Mouse (Mus musculus) liver, adult 2 months (tissue): ENCODE data around the gene 2310009B15Rik. TPM values are rescaled to one million over a fixed set of nuclear protein-coding genes. Genes with fewer than 3 reads are reported as not detected.

Source experiments
- DNase-seq: peaks from one replicate; pipeline ENCODE4 v3.0.0-alpha.2; 2011; ENCODE audit warnings: low read depth, low spot score; ENCODE audit errors: extremely low read depth
- H3K27ac ChIP-seq: fragments of 200-500 bp; replicated peaks from 2 replicates; pipeline ENCODE4 v1.5.1; 2012; ENCODE audit warnings: low read depth, mild to moderate bottlenecking, control low read depth, inconsistent platforms, low read length; ENCODE audit not compliant: insufficient read depth
- H3K27me3 ChIP-seq: fragments of 200-500 bp; 2 replicates; pipeline ENCODE4 v1.6.1; 2012; ENCODE audit warnings: mild to moderate bottlenecking, moderate library complexity, low read length, inconsistent platforms; ENCODE audit not compliant: control insufficient read depth, insufficient read depth
- H3K36me3 ChIP-seq: fragments of 200-500 bp; 2 replicates; pipeline ENCODE4 v1.6.1; 2012; ENCODE audit warnings: low read length, inconsistent platforms; ENCODE audit not compliant: control insufficient read depth, insufficient read depth
- H3K4me1 ChIP-seq: fragments of 200-500 bp; 2 replicates; pipeline ENCODE4 v1.6.1; 2011; ENCODE audit warnings: low read length; ENCODE audit not compliant: control insufficient read depth, insufficient read depth
- H3K4me3 ChIP-seq: fragments of 200-500 bp; 2 replicates; pipeline ENCODE4 v1.5.1; 2011; ENCODE audit warnings: low read depth, mild to moderate bottlenecking, control low read depth, low read length, moderate library complexity; ENCODE audit not compliant: insufficient read depth
- H3K79me2 ChIP-seq: fragments of 200-500 bp; 2 replicates; pipeline ENCODE4 v1.6.1; 2012; ENCODE audit warnings: inconsistent platforms, mild to moderate bottlenecking, low read length, moderate library complexity; ENCODE audit not compliant: control insufficient read depth, insufficient read depth
- H3K9ac ChIP-seq: fragments of 200-500 bp; 2 replicates; pipeline ENCODE4 v1.6.1; 2012; ENCODE audit warnings: low read depth, mild to moderate bottlenecking, control low read depth, inconsistent platforms, low read length
- CTCF ChIP-seq: fragments of 200-500 bp; IDR thresholded peaks from 2 replicates; pipeline ENCODE4 v1.5.1; 2011; ENCODE audit warnings: low read depth, low read length, control low read depth
- POLR2A ChIP-seq: fragments of 200-500 bp; IDR thresholded peaks from 2 replicates; pipeline ENCODE4 v1.6.1; 2011; ENCODE audit warnings: low read length, control low read depth; ENCODE audit not compliant: insufficient read depth; ENCODE audit errors: extremely low read depth
- WGBS: fragments of 180-500 bp; shearing (Covaris S2); methylation state at CpG from one replicate; pipeline ENCODE4 v1.1.7; 2018; 5-methylcytosine and 5-hydroxymethylcytosine counted together
- polyA plus RNA-seq: library from polyadenylated mRNA; depleted of rRNA; stranded (reverse); fragments of >200 nt; gene quantifications from 2 replicates; pipeline ENCODE4 v1.2.3, GENCODE M21; 2012
- total RNA-seq: library from RNA; depleted of rRNA; stranded (reverse); fragments of >200 nt; gene quantifications from 2 replicates; pipeline ENCODE4 v1.2.3, GENCODE M21; 2014

2310009B15Rik gene
- total and polyA plus RNA-seq, 2 experiments, result 11.8 to 14.8 TPM

DNA sequence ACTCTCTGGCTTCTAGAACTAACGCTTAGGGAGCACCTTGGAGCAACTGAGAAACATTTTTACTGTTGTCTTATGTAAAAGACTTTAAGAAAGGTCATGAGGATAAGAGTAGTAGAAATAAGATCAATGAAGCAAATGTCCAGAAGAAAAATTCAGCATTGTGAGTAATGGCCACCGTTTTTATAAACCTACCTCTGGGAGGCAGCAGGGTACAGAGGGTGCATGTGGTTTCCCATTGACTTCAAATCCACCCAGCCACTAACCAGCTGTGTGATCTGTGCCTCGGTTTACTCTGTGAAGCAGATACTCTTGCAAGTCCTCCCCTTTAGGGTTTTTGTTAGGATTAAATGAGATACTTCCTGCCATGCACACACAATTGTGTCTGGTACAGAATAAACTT, 39.4 kb upstream of the 2310009B15Rik start:
- no peak overlapping the region for H3K4me3 ChIP-seq
- no peaks in the 10 kb centered on the region for H3K36me3 ChIP-seq
- 77% methylated on average over 3 of the region's 3 CpGs for WGBS
- no peaks in the 10 kb centered on the region for H3K79me2 ChIP-seq
- no peaks in the 10 kb centered on the region for H3K4me1 ChIP-seq
- TF ChIP-seq POLR2A (no peak), CTCF (0 out of 2 replicates have a peak, but pooled peaks have one; percentile 17)
- no peaks in the 10 kb centered on the region for H3K27me3 ChIP-seq
- no peak overlapping the region for H3K27ac ChIP-seq
- DNase-seq, result peak; percentile 22
- no peak overlapping the region for H3K9ac ChIP-seq

DNA sequence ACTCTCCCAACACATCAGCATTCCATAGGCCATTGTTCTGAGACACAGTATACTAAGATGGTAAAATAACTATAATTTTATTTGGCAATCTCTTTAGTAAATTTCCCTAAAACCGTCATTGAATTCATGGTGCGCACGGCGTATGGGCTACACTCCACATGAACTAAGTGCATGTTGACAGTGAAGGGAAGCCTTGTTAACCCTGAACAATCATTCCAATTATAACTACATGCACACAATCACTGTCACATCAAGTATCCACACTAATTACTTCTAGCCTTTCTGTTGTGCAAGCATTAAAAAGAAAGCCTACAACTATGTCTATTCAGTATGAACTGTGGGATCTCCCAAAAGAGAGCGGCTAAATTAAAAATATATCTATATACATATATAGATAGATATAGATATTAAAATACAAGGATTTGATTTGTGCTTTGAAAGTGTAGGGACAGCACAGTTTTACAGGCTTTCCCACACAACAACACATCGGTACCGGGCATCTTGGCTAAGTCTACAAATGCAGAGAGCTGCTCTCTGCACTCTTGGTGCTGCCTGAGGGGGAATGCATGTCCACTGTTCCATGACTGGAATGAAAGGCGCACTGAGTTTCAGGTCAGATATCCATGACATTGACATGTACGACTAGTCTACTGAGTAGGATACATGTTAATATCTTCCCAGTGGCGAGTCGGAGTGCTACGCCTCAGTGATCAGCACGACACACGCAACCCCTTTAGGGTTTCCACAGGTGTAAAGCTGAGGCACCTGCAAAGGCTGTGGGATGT, 21.0 kb upstream of the 2310009B15Rik start:
- no peaks in the 10 kb centered on the region for H3K27me3 ChIP-seq
- no peaks in the 10 kb centered on the region for H3K79me2 ChIP-seq
- H3K4me1 ChIP-seq, result no peaks in the 10 kb centered on the region
- H3K4me3 ChIP-seq, result no peak overlapping the region
- no peaks in the 10 kb centered on the region for H3K36me3 ChIP-seq
- DNase-seq, result no peak
- H3K27ac ChIP-seq, result no peak overlapping the region
- no peak overlapping the region for H3K9ac ChIP-seq
- 98% methylated on average over 14 of the region's 14 CpGs for WGBS
- TF ChIP-seq POLR2A (no peak), CTCF (no peak)

DNA sequence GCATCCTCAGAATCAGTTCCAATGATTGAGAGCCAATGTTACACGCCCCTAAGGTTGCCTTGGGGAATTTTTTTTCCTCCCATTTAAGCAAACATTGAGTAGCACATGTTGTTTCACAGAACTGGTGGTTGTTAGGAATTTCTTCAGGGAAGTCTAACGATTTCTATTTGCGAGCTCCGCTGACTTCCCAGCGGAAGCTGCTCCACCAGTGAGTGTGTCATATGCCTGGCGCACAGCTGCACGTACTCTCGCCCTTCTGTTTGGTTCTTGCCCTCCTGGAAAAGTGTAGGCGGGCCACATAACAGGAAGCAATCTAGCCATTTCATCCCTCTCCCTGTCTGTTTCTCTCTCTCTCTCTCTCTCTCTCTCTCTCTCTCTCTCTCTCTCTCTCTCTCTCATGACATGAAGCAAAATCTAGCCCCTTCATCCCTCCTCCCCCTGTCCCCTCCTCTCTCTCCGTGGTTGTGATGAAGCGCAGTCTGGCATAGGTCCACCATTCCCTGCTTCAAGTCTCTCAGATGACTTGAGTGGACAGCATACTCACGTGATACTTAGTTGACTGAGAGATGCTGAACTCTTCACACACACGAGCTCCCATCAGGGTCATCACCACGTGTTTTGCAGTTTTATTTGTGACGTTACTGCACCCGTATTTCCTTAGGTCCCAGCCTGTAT, 19.9 kb upstream of the 2310009B15Rik start:
- no peak overlapping the region for H3K27ac ChIP-seq
- no peaks in the 10 kb centered on the region for H3K79me2 ChIP-seq
- WGBS, result 73% methylated on average over 16 of the region's 16 CpGs
- H3K4me3 ChIP-seq, result no peak overlapping the region
- no peaks in the 10 kb centered on the region for H3K27me3 ChIP-seq
- no peak for TF ChIP-seq CTCF
- TF ChIP-seq POLR2A, result no peak
- no peaks in the 10 kb centered on the region for H3K36me3 ChIP-seq
- H3K4me1 ChIP-seq, result no peaks in the 10 kb centered on the region
- no peak for DNase-seq
- H3K9ac ChIP-seq, result no peak overlapping the region

DNA sequence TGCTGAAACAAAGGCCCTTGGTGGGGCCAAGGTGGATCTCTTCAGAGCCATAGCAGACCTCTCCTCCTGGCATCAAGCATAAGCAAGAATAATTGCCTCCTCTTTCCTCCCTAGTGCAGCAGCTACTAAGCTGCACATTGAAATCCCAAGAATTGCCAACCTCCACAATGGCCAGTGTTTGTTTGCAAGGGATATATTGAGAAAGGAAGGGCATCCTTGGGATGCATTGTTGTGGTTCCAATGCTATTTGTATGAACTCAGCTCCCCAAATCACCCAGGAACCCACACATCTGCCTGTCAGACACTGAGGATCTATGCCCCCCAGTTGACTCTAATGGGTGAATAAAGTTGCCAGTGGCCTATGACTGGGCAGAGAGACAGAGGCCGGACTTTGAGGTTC, 5.8 kb downstream of the 2310009B15Rik start:
- Histone ChIP-seq H3K4me1 (peaks cover 4% of the 10 kb centered on the region; the same call in 1 of the 2 replicates), H3K4me3 (no peak overlapping the region), H3K36me3 (peaks cover 3% of the 10 kb centered on the region), H3K9ac (no peak overlapping the region), H3K27me3 (peaks cover 23% of the 10 kb centered on the region), H3K27ac (no peak overlapping the region), H3K79me2 (no peaks in the 10 kb centered on the region; the same call in 1 of the 2 replicates)
- TF ChIP-seq POLR2A (no peak), CTCF (no peak)
- WGBS, result 100% methylated on average over 1 of the region's 1 CpGs
- no peak for DNase-seq

DNA sequence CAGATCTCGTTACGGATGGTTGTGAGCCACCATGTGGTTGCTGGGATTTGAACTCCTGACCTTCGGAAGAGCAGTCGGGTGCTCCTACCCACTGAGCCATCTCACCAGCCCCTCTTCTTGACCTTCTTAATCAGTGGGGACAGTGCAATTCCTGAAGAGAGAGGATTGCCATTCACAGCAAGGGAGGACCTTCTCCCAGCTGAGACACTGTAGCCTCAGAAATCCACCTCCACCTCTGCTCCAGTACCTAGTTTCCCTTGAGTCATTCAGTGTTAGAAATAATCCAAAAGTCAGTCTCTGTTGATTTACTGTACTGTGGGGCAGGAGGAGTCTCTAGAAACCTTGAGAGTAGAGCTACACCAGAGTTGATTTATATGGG, 6.5 kb downstream of the 2310009B15Rik start:
- peaks cover 3% of the 10 kb centered on the region for H3K36me3 ChIP-seq
- H3K4me3 ChIP-seq, result no peak overlapping the region
- no peak for DNase-seq
- 87% methylated on average over 3 of the region's 4 CpGs for WGBS
- H3K4me1 ChIP-seq, result peaks cover 4% of the 10 kb centered on the region; the same call in 1 of the 2 replicates
- TF ChIP-seq CTCF, result no peak
- no peak for TF ChIP-seq POLR2A
- no peak overlapping the region for H3K9ac ChIP-seq
- H3K27ac ChIP-seq, result no peak overlapping the region
- H3K79me2 ChIP-seq, result no peaks in the 10 kb centered on the region; the same call in 1 of the 2 replicates
- H3K27me3 ChIP-seq, result peaks cover 25% of the 10 kb centered on the region
